Mouse (Mus musculus) G1E (cell line): ENCODE measurements around the gene Gm3238. TPM values are rescaled to one million over a fixed set of nuclear protein-coding genes. Genes with fewer than 3 reads are reported as not detected.

Source experiments
- ATAC-seq: 2 replicates; pipeline ENCODE4 v1.8.0; 2016; ENCODE audit warnings: mild to moderate bottlenecking; ENCODE audit not compliant: insufficient number of reproducible peaks, poor library complexity, low FRiP score, severe bottlenecking; ENCODE audit errors: extremely low read depth
- DNase-seq: peaks from one replicate; pipeline ENCODE4 v3.0.0; 2012; ENCODE audit warnings: low spot score
- H3K27me3 ChIP-seq: 2 replicates; pipeline ENCODE4 v1.6.1; 2012; ENCODE audit warnings: mild to moderate bottlenecking, low read length, inconsistent platforms; ENCODE audit not compliant: insufficient read depth
- H3K36me3 ChIP-seq: replicated peaks from 2 replicates; pipeline ENCODE3; 2012; ENCODE audit warnings: mild to moderate bottlenecking, inconsistent platforms
- H3K4me1 ChIP-seq: 2 replicates; pipeline ENCODE4 v1.6.1; 2012; ENCODE audit warnings: low read depth, low read length, inconsistent platforms, mixed read lengths; ENCODE audit not compliant: insufficient read depth
- H3K4me3 ChIP-seq: 2 replicates; pipeline ENCODE4 v1.5.1; 2012; ENCODE audit warnings: low read depth, mild to moderate bottlenecking, inconsistent platforms, low read length, moderate library complexity, mixed read lengths
- H3K9me3 ChIP-seq: replicated peaks from 2 replicates; pipeline ENCODE4 v1.6.1; 2012; ENCODE audit warnings: inconsistent platforms
- CTCF ChIP-seq: IDR thresholded peaks from 2 replicates; pipeline ENCODE4 v1.5.1; 2012; ENCODE audit warnings: low read depth, low read length, inconsistent platforms, mixed read lengths
- GATA1 ChIP-seq: IDR thresholded peaks from 2 replicates; pipeline ENCODE4 v1.6.1; 2012; ENCODE audit warnings: borderline replicate concordance, low read length, inconsistent platforms, mixed read lengths
- GATA2 ChIP-seq: IDR thresholded peaks from 2 replicates; pipeline ENCODE4 v1.6.1; 2012; ENCODE audit warnings: low read depth, low read length, inconsistent platforms, borderline replicate concordance
- POLR2AphosphoS5 ChIP-seq: IDR thresholded peaks from 2 replicates; pipeline ENCODE4 v1.6.1; 2012; ENCODE audit warnings: low read depth, low read length, inconsistent platforms; ENCODE audit not compliant: insufficient replicate concordance
- TAL1 ChIP-seq: conservative IDR thresholded peaks from 2 replicates; pipeline ENCODE4 v1.6.1; 2012; ENCODE audit warnings: low read depth, low read length, inconsistent platforms, mixed read lengths
- polyA plus RNA-seq: library from polyadenylated mRNA; stranded (reverse); fragments of >175 nt; gene quantifications from 2 replicates; pipeline ENCODE4 v1.2.3, GENCODE M21; 2012
- total RNA-seq, 2 experiments: library from RNA; stranded (forward) in 1 of 2; stranded (reverse) in 1 of 2; fragments of 200-1000 nt in 1 of 2; fragments of >200 nt in 1 of 2; fragmentation: Nextera tagmentation in 1 of 2; gene quantifications; 2 replicates each; pipeline ENCODE4 v1.2.3; 2014 to 2017

Gm3238 gene
- total and polyA plus RNA-seq, 3 experiments, result 0.22 TPM; not detected in 2

GRCm38 (mm10) chr10:77738929-77739328 is 32.2 kb downstream of the Gm3238 start:
- DNase-seq (no peak), ATAC-seq (no peak)
- Histone ChIP-seq H3K27me3 (peaks cover 7% of the 10 kb centered on the region), H3K4me1 (no peaks in the 10 kb centered on the region), H3K9me3 (peaks cover 5% of the 10 kb centered on the region), H3K4me3 (no peak overlapping the region), H3K36me3 (no peaks in the 10 kb centered on the region)
- no peak for TF ChIP-seq GATA1
- TF ChIP-seq CTCF, result no peak
- no peak for TF ChIP-seq POLR2AphosphoS5
- no peak for TF ChIP-seq TAL1
- TF ChIP-seq GATA2, result no peak

- Histone ChIP-seq H3K4me1 (no peaks in the 10 kb centered on the region), H3K4me3 (no peak overlapping the region), H3K27me3 (peaks cover 11% of the 10 kb centered on the region), H3K36me3 (no peaks in the 10 kb centered on the region), H3K9me3 (peaks cover 5% of the 10 kb centered on the region)
- TF ChIP-seq GATA1 (no peak), GATA2 (no peak), TAL1 (no peak), POLR2AphosphoS5 (no peak), CTCF (no peak)
- no peak for DNase-seq
- no peak for ATAC-seq
Observed at GRCm38 (mm10) chr10:77735928-77736327, 35.2 kb downstream of the Gm3238 start.

GRCm38 (mm10) chr10:77729241-77729640 is 41.9 kb downstream of the Gm3238 start:
- Histone ChIP-seq H3K4me1 (no peaks in the 10 kb centered on the region), H3K27me3 (peaks cover 6% of the 10 kb centered on the region; the same call in 1 of the 2 replicates), H3K36me3 (no peaks in the 10 kb centered on the region), H3K9me3 (no peaks in the 10 kb centered on the region), H3K4me3 (no peak overlapping the region)
- no peak for ATAC-seq
- no peak for DNase-seq
- TF ChIP-seq POLR2AphosphoS5, result no peak
- TF ChIP-seq GATA1, result no peak
- peak; percentile 67 for TF ChIP-seq CTCF
- TF ChIP-seq TAL1, result no peak
- no peak for TF ChIP-seq GATA2

DNA sequence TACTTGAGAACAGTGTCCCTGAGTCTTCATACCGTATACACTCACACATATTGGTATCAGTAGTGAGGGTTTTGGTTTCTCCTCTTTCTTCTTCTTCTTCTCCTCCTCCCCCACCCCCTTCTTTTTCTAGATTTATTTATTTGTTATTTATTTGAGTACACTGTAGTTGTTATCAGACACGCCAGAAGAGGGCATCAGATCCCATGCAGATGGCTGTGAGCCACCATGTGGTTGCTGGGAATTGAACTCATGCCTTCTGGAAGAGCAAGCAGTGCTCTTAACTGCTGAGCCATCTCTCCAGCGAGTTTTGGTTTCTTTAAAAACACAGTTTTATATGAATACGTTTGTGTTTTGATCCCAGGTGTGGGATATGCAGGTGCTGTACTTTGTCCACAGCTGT is 42.8 kb downstream of the Gm3238 start:
- TF ChIP-seq POLR2AphosphoS5 (no peak), GATA2 (no peak), GATA1 (no peak), CTCF (no peak), TAL1 (no peak)
- H3K27me3 ChIP-seq, result peaks cover 6% of the 10 kb centered on the region; the same call in 1 of the 2 replicates
- H3K9me3 ChIP-seq, result no peaks in the 10 kb centered on the region
- no peaks in the 10 kb centered on the region for H3K36me3 ChIP-seq
- DNase-seq (no peak), ATAC-seq (no peak)
- no peak overlapping the region for H3K4me3 ChIP-seq
- no peaks in the 10 kb centered on the region for H3K4me1 ChIP-seq

DNA sequence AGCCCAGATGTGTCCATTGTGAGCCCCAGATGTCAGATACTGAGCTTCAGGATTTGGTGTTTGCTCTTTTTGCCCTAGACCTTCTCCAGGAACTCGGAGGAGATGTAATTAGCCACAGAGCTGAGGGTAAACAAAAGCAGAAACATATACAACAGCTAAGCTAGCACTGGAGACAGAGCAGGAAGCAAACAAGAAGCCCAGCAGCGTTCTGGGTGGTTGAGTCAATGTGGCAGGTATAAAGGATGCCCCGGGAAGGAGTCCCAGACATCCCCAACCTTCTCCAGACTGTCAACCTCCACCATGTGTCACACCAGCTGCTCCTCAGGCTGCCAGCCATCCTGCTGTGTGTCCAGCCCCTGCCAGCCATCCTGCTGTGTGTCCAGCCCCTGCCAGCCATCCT is 44.9 kb downstream of the Gm3238 start, which contains the start of gene Gm10100:
TSS of gene Gm10100 (plus strand) at position 301 of the 400 bp plus-strand sequence.
- no peak for ATAC-seq
- H3K4me3 ChIP-seq, result no peak within 1 kb of the TSS
- no peak for DNase-seq
- no peaks in the 10 kb centered on the region for H3K27me3 ChIP-seq
- H3K36me3 ChIP-seq, result no peaks in the 10 kb centered on the region
- H3K4me1 ChIP-seq, result no peaks in the 10 kb centered on the region
- TF ChIP-seq TAL1 (no peak), CTCF (no peak), GATA1 (no peak), POLR2AphosphoS5 (no peak), GATA2 (no peak)
- no peaks in the 10 kb centered on the region for H3K9me3 ChIP-seq

GRCm38 (mm10) chr10:77724855-77725254 is 46.3 kb downstream of the Gm3238 start:
- ATAC-seq (no peak), DNase-seq (no peak)
- Histone ChIP-seq H3K9me3 (peaks cover 4% of the 10 kb centered on the region), H3K4me3 (no peak overlapping the region), H3K27me3 (peaks cover 5% of the 10 kb centered on the region; the same call in 1 of the 2 replicates), H3K36me3 (no peaks in the 10 kb centered on the region), H3K4me1 (no peaks in the 10 kb centered on the region)
- no peak for TF ChIP-seq TAL1
- TF ChIP-seq POLR2AphosphoS5, result no peak
- TF ChIP-seq GATA2, result no peak
- no peak for TF ChIP-seq CTCF
- TF ChIP-seq GATA1, result no peak

Other genes with a start within 250 kb of the Gm3238 start
Only the 20 nearest of the 32 such genes appear.
- not detected in 2 replicates for gene Gm19402, start 80.6 kb downstream of the Gm3238 start, total RNA-seq (2014; fragmentation: Nextera tagmentation)
- gene Gm19402, start 80.6 kb downstream of the Gm3238 start, total RNA-seq (2017), result not detected in 2 replicates
- gene Gm19402, start 80.6 kb downstream of the Gm3238 start, polyA plus RNA-seq, result not detected in 2 replicates
- not detected in 2 replicates for gene Gm9508, start 74.1 kb downstream of the Gm3238 start, total RNA-seq (2014; fragmentation: Nextera tagmentation)
- not detected in 2 replicates for gene Gm9508, start 74.1 kb downstream of the Gm3238 start, total RNA-seq (2017)
- not detected in 2 replicates for gene Gm9508, start 74.1 kb downstream of the Gm3238 start, polyA plus RNA-seq
- not detected in 2 replicates for gene Gm10272, start 64.7 kb downstream of the Gm3238 start, total RNA-seq (2014; fragmentation: Nextera tagmentation)
- gene Gm10272, start 64.7 kb downstream of the Gm3238 start, total RNA-seq (2017), result not detected in 2 replicates
- gene Gm10272, start 64.7 kb downstream of the Gm3238 start, polyA plus RNA-seq, result not detected in 2 replicates
- not detected in 2 replicates for gene Gm10024, start 59.9 kb downstream of the Gm3238 start, total RNA-seq (2014; fragmentation: Nextera tagmentation)
- gene Gm10024, start 59.9 kb downstream of the Gm3238 start, total RNA-seq (2017), result not detected in 2 replicates
- not detected in 2 replicates for gene Gm10024, start 59.9 kb downstream of the Gm3238 start, polyA plus RNA-seq
- gene Gm10142, start 55.5 kb downstream of the Gm3238 start, total RNA-seq (2014; fragmentation: Nextera tagmentation), result not detected in 2 replicates
- gene Gm10142, start 55.5 kb downstream of the Gm3238 start, total RNA-seq (2017), result not detected in 2 replicates
- gene Gm10142, start 55.5 kb downstream of the Gm3238 start, polyA plus RNA-seq, result not detected in 2 replicates
- not detected in 2 replicates for gene Krtap12-1, start 50.7 kb downstream of the Gm3238 start, total RNA-seq (2014; fragmentation: Nextera tagmentation)
- not detected in 2 replicates for gene Krtap12-1, start 50.7 kb downstream of the Gm3238 start, total RNA-seq (2017)
- not detected in 2 replicates for gene Krtap12-1, start 50.7 kb downstream of the Gm3238 start, polyA plus RNA-seq
- gene Gm10100, start 44.8 kb downstream of the Gm3238 start, total RNA-seq (2014; fragmentation: Nextera tagmentation), result not detected in 2 replicates
- not detected in 2 replicates for gene Gm10100, start 44.8 kb downstream of the Gm3238 start, total RNA-seq (2017)
- not detected in 2 replicates for gene Gm10100, start 44.8 kb downstream of the Gm3238 start, polyA plus RNA-seq
- not detected in 2 replicates for gene Gm18596, start 28.7 kb downstream of the Gm3238 start, total RNA-seq (2014; fragmentation: Nextera tagmentation)
- gene Gm18596, start 28.7 kb downstream of the Gm3238 start, total RNA-seq (2017), result not detected in 2 replicates
- not detected in 2 replicates for gene Gm18596, start 28.7 kb downstream of the Gm3238 start, polyA plus RNA-seq
- gene Gm9736, start 20.0 kb downstream of the Gm3238 start, total RNA-seq (2014; fragmentation: Nextera tagmentation), result not detected in 2 replicates
- 0.22 TPM in 1 of 2 replicates, not detected in the other for gene Gm9736, start 20.0 kb downstream of the Gm3238 start, total RNA-seq (2017)
- not detected in 2 replicates for gene Gm9736, start 20.0 kb downstream of the Gm3238 start, polyA plus RNA-seq
- gene Gm3233, start 11.6 kb downstream of the Gm3238 start, total RNA-seq (2014; fragmentation: Nextera tagmentation), result not detected in 2 replicates
- 0.33 TPM in 1 of 2 replicates, not detected in the other for gene Gm3233, start 11.6 kb downstream of the Gm3238 start, total RNA-seq (2017)
- gene Gm3233, start 11.6 kb downstream of the Gm3238 start, polyA plus RNA-seq, result not detected in 2 replicates
- gene Gm7138, start 5.6 kb upstream of the Gm3238 start, total RNA-seq (2014; fragmentation: Nextera tagmentation), result not detected in 2 replicates
- gene Gm7138, start 5.6 kb upstream of the Gm3238 start, total RNA-seq (2017), result 0.33 TPM in 1 of 2 replicates, not detected in the other
- gene Gm7138, start 5.6 kb upstream of the Gm3238 start, polyA plus RNA-seq, result not detected in 2 replicates
- not detected in 2 replicates for gene Gm3250, start 11.2 kb upstream of the Gm3238 start, total RNA-seq (2014; fragmentation: Nextera tagmentation)
- gene Gm3250, start 11.2 kb upstream of the Gm3238 start, total RNA-seq (2017), result not detected in 2 replicates
- gene Gm3250, start 11.2 kb upstream of the Gm3238 start, polyA plus RNA-seq, result not detected in 2 replicates
- gene Gm7137, start 16.9 kb upstream of the Gm3238 start, total RNA-seq (2014; fragmentation: Nextera tagmentation), result not detected in 2 replicates
- gene Gm7137, start 16.9 kb upstream of the Gm3238 start, total RNA-seq (2017), result not detected in 2 replicates
- not detected in 2 replicates for gene Gm7137, start 16.9 kb upstream of the Gm3238 start, polyA plus RNA-seq
- not detected in 2 replicates for gene Gm9639, start 23.8 kb upstream of the Gm3238 start, total RNA-seq (2014; fragmentation: Nextera tagmentation)
- not detected in 2 replicates for gene Gm9639, start 23.8 kb upstream of the Gm3238 start, total RNA-seq (2017)
- not detected in 2 replicates for gene Gm9639, start 23.8 kb upstream of the Gm3238 start, polyA plus RNA-seq
- not detected in 2 replicates for gene Gm19668, start 27.8 kb upstream of the Gm3238 start, total RNA-seq (2014; fragmentation: Nextera tagmentation)
- gene Gm19668, start 27.8 kb upstream of the Gm3238 start, total RNA-seq (2017), result 0.16 TPM in 1 of 2 replicates, not detected in the other
- not detected in 2 replicates for gene Gm19668, start 27.8 kb upstream of the Gm3238 start, polyA plus RNA-seq
- not detected in 2 replicates for gene Gm9507, start 40.5 kb upstream of the Gm3238 start, total RNA-seq (2014; fragmentation: Nextera tagmentation)
- gene Gm9507, start 40.5 kb upstream of the Gm3238 start, total RNA-seq (2017), result not detected in 2 replicates
- gene Gm9507, start 40.5 kb upstream of the Gm3238 start, polyA plus RNA-seq, result not detected in 2 replicates
- not detected in 2 replicates for gene Gm2696, start 43.4 kb upstream of the Gm3238 start, total RNA-seq (2014; fragmentation: Nextera tagmentation)
- not detected in 2 replicates for gene Gm2696, start 43.4 kb upstream of the Gm3238 start, total RNA-seq (2017)
- gene Gm2696, start 43.4 kb upstream of the Gm3238 start, polyA plus RNA-seq, result not detected in 2 replicates
- gene Krtap10-4, start 55.8 kb upstream of the Gm3238 start, total RNA-seq (2014; fragmentation: Nextera tagmentation), result not detected in 2 replicates
- gene Krtap10-4, start 55.8 kb upstream of the Gm3238 start, total RNA-seq (2017), result not detected in 2 replicates
- gene Krtap10-4, start 55.8 kb upstream of the Gm3238 start, polyA plus RNA-seq, result not detected in 2 replicates
- not detected in 2 replicates for gene Krtap10-10, start 64.6 kb upstream of the Gm3238 start, total RNA-seq (2014; fragmentation: Nextera tagmentation)
- gene Krtap10-10, start 64.6 kb upstream of the Gm3238 start, total RNA-seq (2017), result 0.49 TPM in 1 of 2 replicates, not detected in the other
- gene Krtap10-10, start 64.6 kb upstream of the Gm3238 start, polyA plus RNA-seq, result not detected in 2 replicates
- not detected in 2 replicates for gene Gm36176, start 75.5 kb upstream of the Gm3238 start, total RNA-seq (2014; fragmentation: Nextera tagmentation)
- not detected in 2 replicates for gene Gm36176, start 75.5 kb upstream of the Gm3238 start, total RNA-seq (2017)
- not detected in 2 replicates for gene Gm36176, start 75.5 kb upstream of the Gm3238 start, polyA plus RNA-seq